Mouse (Mus musculus): ENCODE results near the gene Exog.

DNA sequence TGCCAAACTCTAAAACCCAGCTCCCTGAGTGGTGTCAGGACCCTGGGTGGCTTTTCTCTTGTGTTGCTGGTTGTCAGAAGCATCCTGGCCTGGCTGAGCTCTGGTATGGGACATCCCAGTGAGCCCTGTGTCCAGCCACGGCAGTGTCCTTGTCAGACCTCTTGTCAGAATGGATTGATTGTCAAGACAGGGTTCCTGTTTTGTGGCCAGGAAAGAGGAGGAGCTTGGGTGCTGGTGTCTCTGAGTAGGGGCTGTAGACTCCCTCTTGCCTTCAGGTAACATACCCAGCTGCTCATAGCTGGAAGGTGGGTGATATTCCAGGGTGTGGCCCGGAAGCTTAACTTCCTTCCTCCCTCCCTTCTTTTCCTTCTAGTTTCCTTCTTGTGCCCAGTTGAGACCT, 8.9 kb upstream of the Exog start:
- no peak for TF ChIP-seq CTCF (IDR thresholded peaks at IDR 0.05; ENCODE audit: control insufficient read depth, insufficient read depth, insufficient read length)
- TF ChIP-seq USF1 (IDR thresholded peaks at IDR 0.05; ENCODE audit: low read depth) = no peak
- no peak for TF ChIP-seq FOSL1 (IDR thresholded peaks at IDR 0.05; ENCODE audit: insufficient read depth, low read length, poor library complexity, severe bottlenecking)
- no peak for TF ChIP-seq MYOG (IDR thresholded peaks at IDR 0.05; ENCODE audit: control insufficient read depth, extremely low read depth, insufficient read length)
